Mouse (Mus musculus) intestine, postnatal 0 days (tissue): ENCODE data around the gene Tnrc6c. TPM values are rescaled to one million over a fixed set of nuclear protein-coding genes. Genes with fewer than 3 reads are reported as not detected.

Experiments
- ATAC-seq: fragments of 200-750 bp; cut with Nextera tagmentation; 2 replicates; pipeline ENCODE4 v1.8.0; 2017; ENCODE audit warnings: mild to moderate bottlenecking, moderate TSS enrichment, moderate library complexity
- H3K27ac ChIP-seq: fragments of 300-500 bp; sonication (generic); 2 replicates; pipeline ENCODE4 v1.5.1; 2014; ENCODE audit warnings: mild to moderate bottlenecking, low read depth, low read length, moderate library complexity
- H3K27me3 ChIP-seq: fragments of 300-500 bp; sonication (generic); replicated peaks from 2 replicates; pipeline ENCODE4 v1.6.1; 2014; ENCODE audit warnings: low read length, mixed read lengths; ENCODE audit not compliant: control insufficient read depth, insufficient read depth
- H3K36me3 ChIP-seq: fragments of 300-500 bp; sonication (generic); 2 replicates; pipeline ENCODE4 v1.6.1; 2014; ENCODE audit warnings: mild to moderate bottlenecking, moderate library complexity; ENCODE audit not compliant: control insufficient read depth, insufficient read depth
- H3K4me1 ChIP-seq: fragments of 300-500 bp; sonication (generic); replicated peaks from 2 replicates; pipeline ENCODE4 v1.6.1; 2014; ENCODE audit warnings: antibody characterized with exemption, low read length, mixed read lengths; ENCODE audit not compliant: control insufficient read depth, insufficient read depth
- H3K4me2 ChIP-seq: fragments of 300-500 bp; sonication (generic); replicated peaks from 2 replicates; pipeline ENCODE4 v1.6.1; 2014; ENCODE audit warnings: low read depth, mild to moderate bottlenecking, moderate library complexity
- H3K4me3 ChIP-seq: fragments of 300-500 bp; sonication (generic); 2 replicates; pipeline ENCODE4 v1.5.1; 2014; ENCODE audit warnings: low read depth, low read length
- H3K9ac ChIP-seq: fragments of 300-500 bp; sonication (generic); 2 replicates; pipeline ENCODE4 v1.6.1; 2014; ENCODE audit warnings: mild to moderate bottlenecking, low read depth, low read length
- H3K9me3 ChIP-seq: fragments of 300-500 bp; sonication (generic); 2 replicates; pipeline ENCODE4 v1.6.1; 2016; ENCODE audit warnings: mixed run types; ENCODE audit not compliant: control insufficient read depth
- CTCF ChIP-seq: sonication (generic); IDR thresholded peaks from 2 replicates; pipeline ENCODE4 v1.5.1; 2016; ENCODE audit warnings: low read depth, mild to moderate bottlenecking, control low read depth, antibody characterized with exemption, moderate library complexity
- WGBS: fragments of 180-500 bp; shearing (Covaris S2); extraction: QIAGEN DNeasy Blood & Tissue Kit; methylation state at CpG from one replicate; pipeline ENCODE4 v1.1.7; 2014; 5-methylcytosine and 5-hydroxymethylcytosine counted together
- polyA plus RNA-seq: library from polyadenylated mRNA; unstranded; fragments of >200 nt; fragmentation: Nextera tagmentation; extraction: Ambion mirVana; gene quantifications from 2 replicates; pipeline ENCODE4 v1.2.1, GENCODE M21; 2015

Gene Tnrc6c
- polyA plus RNA-seq, 1 experiment from 2014 or later: 6.1 TPM

DNA sequence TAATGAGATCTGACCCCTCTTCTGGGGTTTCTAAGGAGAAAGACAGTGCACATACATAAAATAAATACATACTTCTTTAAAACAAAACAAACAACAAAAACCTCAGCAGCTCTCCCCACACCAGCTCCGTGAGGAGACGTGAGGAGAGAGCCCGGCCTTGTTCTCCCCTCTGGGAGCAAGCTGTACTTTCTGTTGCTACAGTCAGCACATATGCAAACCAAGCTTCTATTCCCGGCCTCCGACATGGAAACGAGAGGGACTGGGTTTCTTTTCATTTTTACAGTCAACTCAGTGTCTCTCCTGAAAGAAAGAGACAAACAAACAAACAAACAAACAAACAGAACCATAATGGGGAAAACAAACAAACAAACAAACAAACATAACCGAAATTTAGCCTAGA is 145.9 kb downstream of the Tnrc6c start:
- H3K27me3 ChIP-seq: no peaks in the 10 kb centered on the region
- no peak for ATAC-seq
- H3K4me1 ChIP-seq: no peaks in the 10 kb centered on the region
- H3K27ac ChIP-seq: no peak overlapping the region
- no peaks in the 10 kb centered on the region for H3K36me3 ChIP-seq
- TF ChIP-seq CTCF: no peak
- WGBS: 83% methylated on average over 7 of the region's 7 CpGs
- no peak overlapping the region for H3K4me2 ChIP-seq
- no peaks in the 10 kb centered on the region for H3K9me3 ChIP-seq
- H3K9ac ChIP-seq: no peak overlapping the region
- no peak overlapping the region for H3K4me3 ChIP-seq

DNA sequence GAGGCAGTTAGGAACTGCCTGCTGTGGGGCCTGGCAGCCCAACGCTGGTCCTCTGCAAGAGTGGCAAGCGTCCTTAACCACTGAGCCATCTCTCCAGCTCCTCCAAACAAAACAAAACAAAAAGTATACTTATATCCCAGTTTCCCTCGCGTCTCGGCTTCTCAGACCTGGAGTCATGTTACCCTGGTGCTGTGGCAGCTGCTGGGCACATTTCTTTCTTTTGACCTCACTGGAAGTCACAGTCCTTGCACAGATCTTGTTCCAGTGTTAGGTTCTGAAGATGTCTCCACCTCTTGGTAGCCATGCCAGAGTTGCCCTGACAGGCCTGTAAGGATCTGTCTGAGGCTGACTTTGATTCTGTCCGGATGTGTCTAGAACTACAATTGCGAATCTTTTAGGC is 147.6 kb downstream of the Tnrc6c start:
- no peaks in the 10 kb centered on the region for H3K36me3 ChIP-seq
- no peaks in the 10 kb centered on the region for H3K9me3 ChIP-seq
- WGBS: 86% methylated on average over 7 of the region's 7 CpGs
- H3K4me3 ChIP-seq: no peak overlapping the region
- no peaks in the 10 kb centered on the region for H3K4me1 ChIP-seq
- no peak overlapping the region for H3K4me2 ChIP-seq
- H3K27me3 ChIP-seq: no peaks in the 10 kb centered on the region
- H3K9ac ChIP-seq: no peak overlapping the region
- H3K27ac ChIP-seq: no peak overlapping the region
- no peak for ATAC-seq
- TF ChIP-seq CTCF: no peak

- Histone ChIP-seq H3K27ac (no peak overlapping the region), H3K4me1 (no peaks in the 10 kb centered on the region), H3K36me3 (no peaks in the 10 kb centered on the region), H3K27me3 (no peaks in the 10 kb centered on the region), H3K9me3 (no peaks in the 10 kb centered on the region), H3K4me2 (no peak overlapping the region), H3K9ac (no peak overlapping the region), H3K4me3 (no peak overlapping the region)
- WGBS: 91% methylated on average over 3 of the region's 3 CpGs
- ATAC-seq: peak; percentile 31; the same call in 1 of the 2 replicates
- TF ChIP-seq CTCF: no peak
These were observed 149.1 kb downstream of the Tnrc6c start for GRCm38 (mm10) chr11:117803166-117803688.

DNA sequence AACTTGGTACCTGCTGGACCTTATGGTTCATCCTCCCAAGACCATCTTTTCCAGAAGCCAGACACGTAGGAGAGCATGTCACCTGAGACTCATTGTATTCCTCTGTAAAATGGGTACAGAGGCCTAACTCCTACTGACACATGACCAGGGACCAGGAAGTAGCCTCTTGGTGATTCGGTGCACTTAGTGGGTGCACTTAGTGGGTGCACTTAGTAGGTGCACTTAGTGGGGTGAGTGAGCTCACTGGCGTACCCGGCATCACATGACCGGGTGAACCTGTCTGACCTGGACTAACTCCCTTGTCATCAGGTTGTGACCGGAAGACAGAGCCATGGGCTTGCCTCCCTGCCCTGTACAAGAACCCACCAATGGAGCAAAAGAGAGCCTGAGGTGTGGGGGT is 152.7 kb downstream of the Tnrc6c start:
- WGBS: 97% methylated on average over 6 of the region's 6 CpGs
- H3K9me3 ChIP-seq: no peaks in the 10 kb centered on the region
- H3K27ac ChIP-seq: no peak overlapping the region
- no peak overlapping the region for H3K4me3 ChIP-seq
- H3K36me3 ChIP-seq: no peaks in the 10 kb centered on the region
- H3K9ac ChIP-seq: no peak overlapping the region
- TF ChIP-seq CTCF: no peak
- no peaks in the 10 kb centered on the region for H3K27me3 ChIP-seq
- ATAC-seq: no peak
- H3K4me1 ChIP-seq: peaks cover 9% of the 10 kb centered on the region
- no peak overlapping the region for H3K4me2 ChIP-seq

GRCm38 (mm10) chr11:117809407-117810311 is 155.6 kb downstream of the Tnrc6c start, which contains the start of the genes Gm20708 and Syngr2:
TSS of gene Gm20708 (plus strand) at chr11:117809668.
TSS of gene Syngr2 (plus strand) at chr11:117809668.
- H3K4me3 ChIP-seq: peak within 1 kb of the TSS; percentile 91
- peak; percentile 58 for ATAC-seq

DNA sequence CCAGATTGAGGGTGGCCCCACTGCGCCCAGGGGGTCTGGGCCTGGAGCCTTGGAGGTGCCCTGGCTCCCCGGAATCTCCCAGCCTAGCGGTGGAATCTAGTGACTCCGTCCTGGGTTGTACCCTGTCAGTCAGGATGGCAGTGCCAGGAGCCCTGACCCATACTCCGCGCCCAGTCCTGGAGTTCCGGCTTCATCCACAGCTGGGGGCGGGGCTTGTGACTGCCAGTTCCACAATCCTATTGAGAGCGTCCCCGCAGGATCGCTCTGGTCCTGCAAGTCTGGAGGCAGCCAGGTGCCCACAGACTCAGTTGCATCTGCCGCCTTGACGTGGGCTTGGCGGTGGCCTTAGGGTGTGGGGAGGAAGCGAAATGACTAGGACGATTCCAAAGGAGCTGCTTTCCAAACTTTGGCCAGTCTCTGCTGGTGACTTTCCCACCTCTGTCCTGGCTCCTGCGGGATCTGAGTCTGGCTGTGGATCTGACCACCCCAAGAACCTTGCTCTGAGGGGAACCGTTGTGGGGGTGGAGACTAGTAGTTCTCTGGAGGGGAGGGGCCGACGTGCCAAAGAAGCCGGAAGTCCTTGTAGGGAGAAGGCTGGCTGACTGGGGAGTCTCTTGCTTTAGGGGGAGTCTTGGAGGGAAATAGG is 156.4 kb downstream of the Tnrc6c start:
- Histone ChIP-seq H3K9me3 (no peaks in the 10 kb centered on the region), H3K4me1 (peaks cover 9% of the 10 kb centered on the region), H3K36me3 (peaks cover 33% of the 10 kb centered on the region), H3K4me3 (peak overlapping the region; percentile 91), H3K9ac (peak overlapping the region; percentile 87), H3K27ac (peak overlapping the region; percentile 89), H3K27me3 (no peaks in the 10 kb centered on the region), H3K4me2 (peak overlapping the region; percentile 98)
- under 1% methylated on average over 21 of the region's 21 CpGs for WGBS
- TF ChIP-seq CTCF: peak; percentile 76
- peak; percentile 85 for ATAC-seq

More at GRCm38 (mm10) chr11:117809407-117810311, 155.6 kb downstream of the Tnrc6c start, which contains the start of the genes Gm20708 and Syngr2:
- TF ChIP-seq CTCF: no peak
- H3K36me3 ChIP-seq: peaks cover 25% of the 10 kb centered on the region
- H3K4me1 ChIP-seq: peaks cover 9% of the 10 kb centered on the region
- under 1% methylated on average over 72 of the region's 75 CpGs for WGBS
- H3K27me3 ChIP-seq: no peaks in the 10 kb centered on the region
- H3K9me3 ChIP-seq: no peaks in the 10 kb centered on the region
- peak within 1 kb of the TSS; percentile 89 for H3K27ac ChIP-seq
- H3K9ac ChIP-seq: peak within 1 kb of the TSS; percentile 87
- peak within 1 kb of the TSS; percentile 98 for H3K4me2 ChIP-seq

Other genes with a start within 250 kb of the Tnrc6c start
- not detected in 2 replicates for gene Gm11733, start 169.9 kb upstream of the Tnrc6c start, polyA plus RNA-seq
- 18.2 TPM in 2 replicates for gene Tmc8, start 127.8 kb downstream of the Tnrc6c start, polyA plus RNA-seq
- 23.8 and 26.3 TPM in 2 replicates for gene Tmc6, start 127.9 kb downstream of the Tnrc6c start, polyA plus RNA-seq
- not detected in 2 replicates for gene 6030468B19Rik, start 143.4 kb downstream of the Tnrc6c start, polyA plus RNA-seq
- gene Gm20708, start 155.4 kb downstream of the Tnrc6c start, polyA plus RNA-seq: 0.29 and 0.37 TPM in 2 replicates
- 116 and 129 TPM in 2 replicates for gene Syngr2, start 155.4 kb downstream of the Tnrc6c start, polyA plus RNA-seq
- gene Afmid, start 171.6 kb downstream of the Tnrc6c start, polyA plus RNA-seq: 7.0 and 9.2 TPM in 2 replicates
- 36.3 and 44.8 TPM in 2 replicates for gene Tk1, start 171.8 kb downstream of the Tnrc6c start, polyA plus RNA-seq
- gene Birc5, start 195.0 kb downstream of the Tnrc6c start, polyA plus RNA-seq: 84.0 and 86.0 TPM in 2 replicates
- gene Tmem235, start 206.5 kb downstream of the Tnrc6c start, polyA plus RNA-seq: not detected in 2 replicates
- 15.8 and 16.4 TPM in 2 replicates for gene Tha1, start 219.2 kb downstream of the Tnrc6c start, polyA plus RNA-seq